Mouse (Mus musculus): Measurements from ENCODE around the gene Rpusd4. TPM values are rescaled to one million over a fixed set of nuclear protein-coding genes. Genes with fewer than 3 reads are reported as not detected.

Gene Rpusd4
- total and polyA plus RNA-seq, 2 experiments from 2014 or later, result 6.9 to 10.6 TPM

DNA sequence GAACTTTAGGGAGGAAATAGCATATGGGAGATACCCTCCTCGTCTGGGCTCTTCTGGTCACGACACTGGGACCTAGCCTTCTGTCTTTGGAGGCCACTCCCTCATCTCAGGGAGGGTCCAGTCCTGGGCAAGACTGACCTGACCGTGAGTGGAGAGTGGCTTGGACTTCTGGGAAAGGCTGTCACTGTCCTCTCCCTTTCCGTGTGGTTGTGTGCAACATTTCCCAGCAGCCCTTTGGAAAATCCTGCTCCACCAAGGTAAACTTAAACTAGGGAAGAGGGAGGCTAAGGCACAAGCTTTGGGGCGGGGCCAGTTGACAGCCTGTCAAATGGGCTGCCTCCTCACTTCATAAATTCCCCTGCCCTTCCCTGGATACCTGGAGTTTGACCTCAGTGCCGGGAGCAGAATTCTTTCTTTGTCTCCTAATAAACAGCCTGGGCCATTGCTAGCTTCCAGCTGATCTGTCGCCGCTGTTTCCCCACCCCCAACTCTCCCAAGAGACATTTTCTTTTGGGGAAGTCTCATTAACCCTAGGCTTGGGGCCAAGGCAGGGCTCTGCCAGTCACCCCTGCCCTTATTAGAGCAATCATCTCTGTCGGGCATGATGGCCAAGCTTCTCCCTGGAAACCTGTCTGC is 51.0 kb downstream of the Rpusd4 start:
- WGBS, result 36% methylated on average over 9 of the region's 9 CpGs
- TF ChIP-seq CTCF (IDR thresholded peaks at IDR 0.05), result no peak
- Histone ChIP-seq H3K9ac (replicated peaks; ENCODE audit: low read length, poor library complexity, severe bottlenecking) (no peak overlapping the region), H3K36me3 (ENCODE audit: insufficient read depth, low read length) (no peaks in the 10 kb centered on the region), H3K4me3 (ENCODE audit: low read depth, low read length) (no peak overlapping the region), H3K27ac (ENCODE audit: low read depth, low read length) (no peak overlapping the region), H3K9me3 (ENCODE audit: low read length) (no peaks in the 10 kb centered on the region), H3K27me3 (ENCODE audit: insufficient read depth, low read length) (no peaks in the 10 kb centered on the region), H3K4me1 (ENCODE audit: insufficient read depth, low read length) (no peaks in the 10 kb centered on the region), H3K4me2 (ENCODE audit: low read depth, low read length, poor library complexity, severe bottlenecking) (no peak overlapping the region)
- no peak for DNase-seq (ENCODE audit: low spot score)
- ATAC-seq (ENCODE audit: low FRiP score), result no peak

DNA sequence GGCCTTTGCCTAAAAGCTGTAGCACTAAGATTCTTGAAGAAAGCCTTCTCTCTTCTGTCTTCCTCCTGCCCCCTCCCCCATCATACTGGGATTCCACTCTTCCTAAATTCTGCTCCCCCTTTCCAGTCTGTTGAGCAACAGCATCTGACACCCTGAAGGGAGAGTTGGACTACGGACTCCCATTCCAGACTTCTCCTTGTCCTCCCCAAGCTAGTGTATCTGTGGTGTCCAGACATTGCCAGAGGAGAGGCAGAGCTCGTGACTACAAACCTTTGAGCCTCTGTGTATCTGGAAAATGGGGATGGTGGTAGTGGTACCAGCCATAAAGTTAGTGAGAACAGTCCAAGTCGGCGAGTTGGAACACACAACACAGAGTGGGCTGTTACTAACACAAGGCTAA is 52.6 kb downstream of the Rpusd4 start:
- DNase-seq (ENCODE audit: low spot score) (no peak), ATAC-seq (ENCODE audit: low FRiP score) (no peak)
- Histone ChIP-seq H3K4me3 (ENCODE audit: low read depth, low read length) (no peak overlapping the region), H3K36me3 (ENCODE audit: insufficient read depth, low read length) (no peaks in the 10 kb centered on the region), H3K4me1 (ENCODE audit: insufficient read depth, low read length) (no peaks in the 10 kb centered on the region), H3K9me3 (ENCODE audit: low read length) (no peaks in the 10 kb centered on the region), H3K27ac (ENCODE audit: low read depth, low read length) (no peak overlapping the region), H3K9ac (replicated peaks; ENCODE audit: low read length, poor library complexity, severe bottlenecking) (no peak overlapping the region), H3K4me2 (ENCODE audit: low read depth, low read length, poor library complexity, severe bottlenecking) (no peak overlapping the region), H3K27me3 (ENCODE audit: insufficient read depth, low read length) (no peaks in the 10 kb centered on the region; the same call in 1 of the 2 replicates)
- TF ChIP-seq CTCF (IDR thresholded peaks at IDR 0.05), result no peak
- 91% methylated on average over 4 of the region's 4 CpGs for WGBS

GRCm38 (mm10) chr9:35323974-35324373 is 56.3 kb downstream of the Rpusd4 start:
- H3K27ac ChIP-seq (ENCODE audit: low read depth, low read length), result no peak overlapping the region
- no peak for DNase-seq (ENCODE audit: low spot score)
- H3K27me3 ChIP-seq (ENCODE audit: insufficient read depth, low read length), result peaks cover 10% of the 10 kb centered on the region
- TF ChIP-seq CTCF (IDR thresholded peaks at IDR 0.05), result no peak
- H3K4me2 ChIP-seq (ENCODE audit: low read depth, low read length, poor library complexity, severe bottlenecking), result no peak overlapping the region
- ATAC-seq (ENCODE audit: low FRiP score), result no peak
- H3K9ac ChIP-seq (replicated peaks; ENCODE audit: low read length, poor library complexity, severe bottlenecking), result no peak overlapping the region
- 91% methylated on average over 4 of the region's 4 CpGs for WGBS
- no peaks in the 10 kb centered on the region for H3K36me3 ChIP-seq (ENCODE audit: insufficient read depth, low read length)
- H3K4me1 ChIP-seq (ENCODE audit: insufficient read depth, low read length), result no peaks in the 10 kb centered on the region
- H3K4me3 ChIP-seq (ENCODE audit: low read depth, low read length), result no peak overlapping the region
- H3K9me3 ChIP-seq (ENCODE audit: low read length), result no peaks in the 10 kb centered on the region

- no peak overlapping the region for H3K27ac ChIP-seq (ENCODE audit: low read depth, low read length)
- no peak for ATAC-seq (ENCODE audit: low FRiP score)
- no peaks in the 10 kb centered on the region for H3K4me1 ChIP-seq (ENCODE audit: insufficient read depth, low read length)
- peaks cover 11% of the 10 kb centered on the region for H3K27me3 ChIP-seq (ENCODE audit: insufficient read depth, low read length)
- no peak for DNase-seq (ENCODE audit: low spot score)
- no peaks in the 10 kb centered on the region for H3K9me3 ChIP-seq (ENCODE audit: low read length)
- H3K9ac ChIP-seq (replicated peaks; ENCODE audit: low read length, poor library complexity, severe bottlenecking), result no peak overlapping the region
- H3K36me3 ChIP-seq (ENCODE audit: insufficient read depth, low read length), result no peaks in the 10 kb centered on the region
- no peak overlapping the region for H3K4me2 ChIP-seq (ENCODE audit: low read depth, low read length, poor library complexity, severe bottlenecking)
- no peak for TF ChIP-seq CTCF (IDR thresholded peaks at IDR 0.05)
- H3K4me3 ChIP-seq (ENCODE audit: low read depth, low read length), result no peak overlapping the region
- WGBS, result 76% methylated on average over 2 of the region's 2 CpGs
These were observed 56.9 kb downstream of the Rpusd4 start for GRCm38 (mm10) chr9:35324571-35324970.

- Histone ChIP-seq H3K9ac (replicated peaks; ENCODE audit: low read length, poor library complexity, severe bottlenecking) (no peak overlapping the region), H3K27ac (ENCODE audit: low read depth, low read length) (no peak overlapping the region), H3K4me3 (ENCODE audit: low read depth, low read length) (no peak overlapping the region), H3K27me3 (ENCODE audit: insufficient read depth, low read length) (peaks cover 18% of the 10 kb centered on the region), H3K4me1 (ENCODE audit: insufficient read depth, low read length) (peaks cover 4% of the 10 kb centered on the region), H3K36me3 (ENCODE audit: insufficient read depth, low read length) (no peaks in the 10 kb centered on the region), H3K4me2 (ENCODE audit: low read depth, low read length, poor library complexity, severe bottlenecking) (no peak overlapping the region), H3K9me3 (ENCODE audit: low read length) (no peaks in the 10 kb centered on the region)
- no peak for ATAC-seq (ENCODE audit: low FRiP score)
- TF ChIP-seq CTCF (IDR thresholded peaks at IDR 0.05), result no peak
- DNase-seq (ENCODE audit: low spot score), result no peak
- WGBS, result 63% methylated on average over 7 of the region's 7 CpGs
These were observed 59.1 kb downstream of the Rpusd4 start for GRCm38 (mm10) chr9:35326644-35327263.

Other genes with a start within 250 kb of the Rpusd4 start
- gene St3gal4, start 148.6 kb upstream of the Rpusd4 start, total RNA-seq (2014; rRNA removed), result 25.0 and 29.8 TPM in 2 replicates
- gene St3gal4, start 148.6 kb upstream of the Rpusd4 start, polyA plus RNA-seq (2015; fragmentation: Nextera tagmentation; extraction: Ambion mirVana), result 19.6 and 20.0 TPM in 2 replicates
- 39.6 and 41.4 TPM in 2 replicates for gene Dcps, start 91.8 kb upstream of the Rpusd4 start, total RNA-seq (2014; rRNA removed)
- 56.5 and 58.4 TPM in 2 replicates for gene Dcps, start 91.8 kb upstream of the Rpusd4 start, polyA plus RNA-seq (2015; fragmentation: Nextera tagmentation; extraction: Ambion mirVana)
- gene Srpr, start 67.7 kb upstream of the Rpusd4 start, total RNA-seq (2014; rRNA removed), result 39.6 and 43.2 TPM in 2 replicates
- 61.0 and 63.0 TPM in 2 replicates for gene Srpr, start 67.7 kb upstream of the Rpusd4 start, polyA plus RNA-seq (2015; fragmentation: Nextera tagmentation; extraction: Ambion mirVana)
- 2.6 and 4.3 TPM in 2 replicates for gene Tirap, start 67.6 kb upstream of the Rpusd4 start, total RNA-seq (2014; rRNA removed)
- 2.7 and 3.4 TPM in 2 replicates for gene Tirap, start 67.6 kb upstream of the Rpusd4 start, polyA plus RNA-seq (2015; fragmentation: Nextera tagmentation; extraction: Ambion mirVana)
- 36.3 and 39.8 TPM in 2 replicates for gene Foxred1, start 56.8 kb upstream of the Rpusd4 start, total RNA-seq (2014; rRNA removed)
- 46.5 and 47.0 TPM in 2 replicates for gene Foxred1, start 56.8 kb upstream of the Rpusd4 start, polyA plus RNA-seq (2015; fragmentation: Nextera tagmentation; extraction: Ambion mirVana)
- gene Fam118b, start 60 bp upstream of the Rpusd4 start, total RNA-seq (2014; rRNA removed), result 24.6 and 29.4 TPM in 2 replicates
- 37.4 and 41.5 TPM in 2 replicates for gene Fam118b, start 60 bp upstream of the Rpusd4 start, polyA plus RNA-seq (2015; fragmentation: Nextera tagmentation; extraction: Ambion mirVana)
- 11.4 and 12.3 TPM in 2 replicates for gene Cdon, start 153.3 kb downstream of the Rpusd4 start, total RNA-seq (2014; rRNA removed)
- gene Cdon, start 153.3 kb downstream of the Rpusd4 start, polyA plus RNA-seq (2015; fragmentation: Nextera tagmentation; extraction: Ambion mirVana), result 0.65 and 0.81 TPM in 2 replicates